Mouse (Mus musculus): Measurements from ENCODE around the gene Dclre1a. TPM values are rescaled to one million over a fixed set of nuclear protein-coding genes. Genes with fewer than 3 reads are reported as not detected.
A peak's percentile ranks its signal among the peaks of the same experiment; 100 is the strongest.

The Dclre1a gene
- polyA plus RNA-seq, 1 experiment from 2014 or later, result 12.5 TPM

DNA sequence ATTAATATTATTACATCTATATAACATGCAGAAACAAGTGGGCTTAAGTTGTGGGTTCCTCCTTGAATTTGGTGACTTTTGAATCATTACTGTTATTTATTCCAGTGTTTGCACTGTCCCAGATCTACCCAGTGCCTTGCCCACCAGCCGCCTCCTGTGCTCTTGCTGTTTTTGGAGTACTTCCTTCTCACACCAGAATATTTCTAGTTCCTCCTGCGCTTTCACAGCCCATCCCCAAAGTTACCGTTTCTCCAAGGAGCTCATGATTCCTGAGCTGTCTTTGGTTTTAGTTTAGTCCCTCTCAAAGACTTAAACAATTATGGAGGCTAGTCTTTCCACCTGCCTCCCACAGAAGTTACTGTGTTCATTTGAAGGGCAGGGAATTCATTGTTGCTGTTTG lies 15.4 kb upstream of the Dclre1a start:
- no peak for ATAC-seq (ENCODE audit: low FRiP score, low TSS enrichment)
- no peak overlapping the region for H3K27ac ChIP-seq (replicated peaks; ENCODE audit: low read depth, low read length)
- DNase-seq, result no peak
- no peak overlapping the region for H3K4me3 ChIP-seq (replicated peaks; ENCODE audit: low read depth, low read length)
- no peak overlapping the region for H3K9ac ChIP-seq (replicated peaks; ENCODE audit: low read length)
- no peaks in the 10 kb centered on the region for H3K9me3 ChIP-seq (ENCODE audit: control insufficient read depth, low read length)
- WGBS, result 92% methylated on average over 3 of the region's 3 CpGs
- H3K27me3 ChIP-seq (ENCODE audit: control insufficient read depth, insufficient read depth, low read length), result no peaks in the 10 kb centered on the region
- no peak overlapping the region for H3K4me2 ChIP-seq (ENCODE audit: low read length)
- H3K4me1 ChIP-seq (ENCODE audit: control insufficient read depth, insufficient read depth, low read length), result no peaks in the 10 kb centered on the region
- H3K36me3 ChIP-seq (ENCODE audit: control insufficient read depth, insufficient read depth, low read length), result peaks cover 7% of the 10 kb centered on the region; the same call in 1 of the 2 replicates

DNA sequence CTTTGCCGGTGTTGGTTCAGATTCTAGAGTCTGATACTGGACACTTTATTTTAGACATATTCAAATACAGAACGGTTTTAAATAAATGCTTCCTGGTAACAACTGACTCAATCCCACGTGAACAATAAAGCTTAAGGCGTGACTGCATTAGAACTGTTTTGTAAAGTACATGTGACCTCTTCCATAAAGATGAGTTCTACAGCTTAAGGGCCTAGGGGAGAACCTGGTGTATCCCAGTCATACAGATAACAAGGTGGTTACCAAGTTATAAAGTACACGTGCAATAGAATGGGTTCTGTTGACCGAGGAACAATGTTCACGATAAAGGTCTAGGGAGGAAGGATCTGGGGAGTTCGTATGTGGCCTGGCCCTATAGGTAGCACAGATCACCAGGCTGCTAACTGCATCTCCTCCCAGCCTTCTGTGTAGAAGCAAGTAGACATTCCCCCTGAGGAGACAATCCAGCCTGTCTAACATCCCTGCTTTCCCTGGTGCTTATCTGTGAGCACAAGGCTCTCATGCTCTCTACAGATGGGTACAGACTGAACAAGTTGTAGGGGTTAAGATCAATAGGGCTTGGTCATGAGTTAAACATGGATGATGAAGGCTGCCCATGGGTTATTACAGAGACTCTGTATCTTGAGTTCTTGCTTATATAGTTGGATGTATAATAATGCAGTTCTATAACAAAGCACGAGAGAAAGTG lies 14.6 kb upstream of the Dclre1a start:
- H3K4me3 ChIP-seq (replicated peaks; ENCODE audit: low read depth, low read length), result no peak overlapping the region
- ATAC-seq (ENCODE audit: low FRiP score, low TSS enrichment) (no peak), DNase-seq (no peak)
- H3K4me2 ChIP-seq (ENCODE audit: low read length), result no peak overlapping the region
- no peaks in the 10 kb centered on the region for H3K9me3 ChIP-seq (ENCODE audit: control insufficient read depth, low read length)
- no peak overlapping the region for H3K27ac ChIP-seq (replicated peaks; ENCODE audit: low read depth, low read length)
- H3K27me3 ChIP-seq (ENCODE audit: control insufficient read depth, insufficient read depth, low read length), result no peaks in the 10 kb centered on the region
- WGBS, result 91% methylated on average over 9 of the region's 9 CpGs
- H3K9ac ChIP-seq (replicated peaks; ENCODE audit: low read length), result no peak overlapping the region
- H3K4me1 ChIP-seq (ENCODE audit: control insufficient read depth, insufficient read depth, low read length), result no peaks in the 10 kb centered on the region
- peaks cover 10% of the 10 kb centered on the region; the same call in 1 of the 2 replicates for H3K36me3 ChIP-seq (ENCODE audit: control insufficient read depth, insufficient read depth, low read length)

DNA sequence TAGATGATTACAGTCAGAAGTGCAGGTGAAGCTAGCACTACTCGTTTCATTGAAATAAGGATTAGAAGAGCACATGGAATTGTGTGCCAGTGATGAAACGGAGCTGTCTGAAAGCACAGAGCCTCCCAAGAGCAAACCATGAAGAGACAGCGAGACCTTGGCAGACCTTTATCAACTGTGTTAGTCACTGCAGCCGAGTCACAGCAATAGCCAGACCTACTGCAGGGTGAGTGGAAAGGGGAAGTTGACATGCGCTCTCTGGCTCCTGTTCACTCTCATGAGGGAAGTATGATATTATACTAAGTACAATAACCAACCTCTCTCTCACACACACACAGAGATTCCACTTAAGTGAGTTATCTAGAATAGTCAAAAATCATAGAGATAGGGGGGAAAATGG lies 8.0 kb upstream of the Dclre1a start:
- Histone ChIP-seq H3K4me3 (replicated peaks; ENCODE audit: low read depth, low read length) (no peak overlapping the region), H3K27me3 (ENCODE audit: control insufficient read depth, insufficient read depth, low read length) (no peaks in the 10 kb centered on the region), H3K4me1 (ENCODE audit: control insufficient read depth, insufficient read depth, low read length) (no peaks in the 10 kb centered on the region), H3K4me2 (ENCODE audit: low read length) (no peak overlapping the region), H3K36me3 (ENCODE audit: control insufficient read depth, insufficient read depth, low read length) (peaks cover 47% of the 10 kb centered on the region), H3K9ac (replicated peaks; ENCODE audit: low read length) (no peak overlapping the region), H3K9me3 (ENCODE audit: control insufficient read depth, low read length) (no peaks in the 10 kb centered on the region), H3K27ac (replicated peaks; ENCODE audit: low read depth, low read length) (no peak overlapping the region)
- ATAC-seq (ENCODE audit: low FRiP score, low TSS enrichment) (no peak), DNase-seq (no peak)
- WGBS, result 90% methylated on average over 5 of the region's 5 CpGs

DNA sequence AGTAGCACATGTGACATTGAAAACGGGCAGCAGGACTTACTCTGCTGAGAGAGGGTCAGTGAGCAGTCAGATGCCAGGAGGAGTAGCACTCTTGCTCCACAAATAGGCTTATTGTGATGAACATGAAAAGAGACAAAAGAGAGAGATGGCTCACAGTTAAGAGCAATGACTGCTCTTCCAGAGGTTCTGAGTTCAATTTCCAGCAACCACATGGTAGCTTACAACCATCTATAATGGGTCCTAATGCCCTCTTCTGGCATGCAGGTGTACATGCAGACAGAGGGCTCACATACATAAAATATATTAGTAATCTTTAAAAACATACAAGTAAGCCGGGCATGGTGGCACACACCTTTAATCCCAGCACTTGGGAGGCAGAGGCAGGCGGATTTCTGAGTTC lies 5.2 kb upstream of the Dclre1a start:
- Histone ChIP-seq H3K9me3 (ENCODE audit: control insufficient read depth, low read length) (no peaks in the 10 kb centered on the region), H3K36me3 (ENCODE audit: control insufficient read depth, insufficient read depth, low read length) (peaks cover 37% of the 10 kb centered on the region), H3K9ac (replicated peaks; ENCODE audit: low read length) (no peak overlapping the region), H3K4me2 (ENCODE audit: low read length) (no peak overlapping the region), H3K27me3 (ENCODE audit: control insufficient read depth, insufficient read depth, low read length) (no peaks in the 10 kb centered on the region), H3K4me1 (ENCODE audit: control insufficient read depth, insufficient read depth, low read length) (peaks cover 11% of the 10 kb centered on the region), H3K27ac (replicated peaks; ENCODE audit: low read depth, low read length) (no peak overlapping the region), H3K4me3 (replicated peaks; ENCODE audit: low read depth, low read length) (no peak overlapping the region)
- WGBS, result 96% methylated on average over 3 of the region's 3 CpGs
- DNase-seq, result no peak
- ATAC-seq (ENCODE audit: low FRiP score, low TSS enrichment), result no peak

DNA sequence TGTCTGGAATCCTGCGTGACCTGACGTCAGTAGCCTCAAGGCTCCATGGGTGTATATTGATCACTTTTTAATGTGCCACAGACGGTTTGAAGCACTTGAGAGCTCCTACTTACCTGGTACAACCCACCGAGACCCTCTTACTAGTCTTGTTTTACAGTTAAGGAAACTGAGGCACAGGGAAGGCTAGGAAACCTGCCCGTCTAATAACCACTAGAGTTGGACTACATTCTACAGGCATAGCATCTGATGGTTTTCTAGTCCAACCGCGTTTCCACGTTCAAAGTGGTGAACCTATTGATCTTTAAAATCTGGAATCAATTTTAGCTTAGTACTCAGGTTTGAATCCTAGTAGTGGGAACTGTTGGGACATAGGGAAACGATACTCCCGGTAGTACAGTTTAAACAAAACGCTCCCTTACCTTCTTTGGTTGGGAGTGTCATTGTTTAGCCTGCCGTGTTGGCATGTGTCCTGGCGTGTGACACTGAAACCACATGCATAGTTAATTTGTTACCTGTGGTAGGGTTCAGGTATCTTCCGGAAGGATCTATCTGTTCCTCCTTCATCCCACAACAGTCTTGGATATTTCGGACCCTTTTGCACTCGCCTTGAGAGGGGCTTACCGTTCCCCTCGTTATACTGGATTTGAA lies 1.1 kb upstream of the Dclre1a start:
- no peaks in the 10 kb centered on the region for H3K9me3 ChIP-seq (ENCODE audit: control insufficient read depth, low read length)
- 25% methylated on average over 18 of the region's 18 CpGs for WGBS
- peak overlapping the region; percentile 86 for H3K9ac ChIP-seq (replicated peaks; ENCODE audit: low read length)
- H3K36me3 ChIP-seq (ENCODE audit: control insufficient read depth, insufficient read depth, low read length), result peaks cover 24% of the 10 kb centered on the region
- H3K27me3 ChIP-seq (ENCODE audit: control insufficient read depth, insufficient read depth, low read length), result no peaks in the 10 kb centered on the region
- DNase-seq, result no peak
- ATAC-seq (ENCODE audit: low FRiP score, low TSS enrichment), result 0 out of 2 replicates have a peak, but pooled peaks have one; percentile 3
- H3K4me3 ChIP-seq (replicated peaks; ENCODE audit: low read depth, low read length), result peak overlapping the region; percentile 85
- H3K27ac ChIP-seq (replicated peaks; ENCODE audit: low read depth, low read length), result peak overlapping the region; percentile 94
- peak overlapping the region; percentile 78 for H3K4me2 ChIP-seq (ENCODE audit: low read length)
- peaks cover 19% of the 10 kb centered on the region for H3K4me1 ChIP-seq (ENCODE audit: control insufficient read depth, insufficient read depth, low read length)

DNA sequence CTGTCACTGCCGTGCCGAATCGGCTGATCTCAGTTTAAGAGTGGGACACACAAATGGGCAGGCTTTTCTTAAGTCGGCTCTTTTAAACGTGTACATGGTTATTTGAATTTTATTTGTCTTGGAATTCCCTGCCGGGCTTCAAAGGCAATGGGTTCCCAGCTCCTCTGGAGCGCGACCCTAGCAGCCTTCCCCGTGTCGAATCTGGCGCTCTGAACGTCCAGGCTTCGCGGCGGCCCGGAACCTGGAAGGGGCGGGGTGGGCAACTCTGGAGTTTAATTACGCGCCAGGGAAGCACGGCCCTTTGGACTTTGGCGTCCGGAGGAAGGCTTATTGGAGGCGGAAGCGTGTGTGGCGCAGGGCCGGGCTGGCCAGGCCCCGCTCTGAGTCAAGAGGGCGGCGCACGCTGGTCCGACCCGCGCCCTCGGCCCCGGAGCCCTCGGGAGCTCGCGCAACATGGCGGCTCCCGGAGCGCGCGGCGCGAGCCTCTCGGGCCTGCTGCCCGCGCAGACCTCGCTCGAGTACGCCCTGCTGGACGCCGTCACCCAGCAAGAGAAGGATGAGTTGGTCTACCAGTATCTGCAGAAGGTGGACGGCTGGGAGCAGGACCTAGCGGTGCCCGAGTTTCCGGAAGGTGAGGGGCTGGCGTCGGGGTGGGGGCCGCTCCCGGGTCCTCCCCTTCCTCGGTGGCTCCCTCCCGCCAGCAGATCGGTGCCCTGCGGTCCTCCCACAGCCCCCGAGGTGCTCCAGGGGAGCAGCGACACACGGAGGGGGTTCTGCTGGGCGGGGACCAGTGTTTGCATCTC lies 409 bp upstream of the Dclre1a start, which contains the start of gene Nhlrc2:
TSS of gene Nhlrc2 (plus strand) at position 32 of the 803 bp plus-strand sequence.
- Histone ChIP-seq H3K4me2 (ENCODE audit: low read length) (peak within 1 kb of the TSS; percentile 78), H3K4me1 (ENCODE audit: control insufficient read depth, insufficient read depth, low read length) (peaks cover 19% of the 10 kb centered on the region), H3K4me3 (replicated peaks; ENCODE audit: low read depth, low read length) (peak within 1 kb of the TSS; percentile 85), H3K9ac (replicated peaks; ENCODE audit: low read length) (peak within 1 kb of the TSS; percentile 86), H3K27me3 (ENCODE audit: control insufficient read depth, insufficient read depth, low read length) (no peaks in the 10 kb centered on the region), H3K27ac (replicated peaks; ENCODE audit: low read depth, low read length) (peak within 1 kb of the TSS; percentile 94), H3K9me3 (ENCODE audit: control insufficient read depth, low read length) (no peaks in the 10 kb centered on the region), H3K36me3 (ENCODE audit: control insufficient read depth, insufficient read depth, low read length) (peaks cover 25% of the 10 kb centered on the region)
- ATAC-seq (ENCODE audit: low FRiP score, low TSS enrichment) (peak; percentile 88), DNase-seq (peak; percentile 90)
- under 1% methylated on average over 69 of the region's 69 CpGs for WGBS

DNA sequence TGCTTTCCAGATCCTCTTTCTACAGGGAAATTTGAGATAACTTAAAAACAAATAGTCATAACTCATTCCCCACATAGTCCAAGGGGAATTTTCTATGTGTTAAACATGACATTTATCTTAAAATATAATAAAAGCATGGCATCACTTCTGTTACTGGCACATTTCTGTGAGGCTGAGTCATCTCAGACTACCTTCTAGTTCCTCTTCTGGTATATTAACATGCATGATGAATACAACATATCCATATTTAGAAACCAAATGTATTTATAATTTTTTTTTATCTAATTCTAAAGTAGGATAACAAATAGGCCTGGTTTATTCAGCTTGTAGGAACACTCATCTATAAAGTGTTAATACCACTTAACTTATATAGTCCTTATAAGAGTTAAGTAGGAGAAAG lies 2.0 kb downstream of the Dclre1a start:
- DNase-seq (no peak), ATAC-seq (ENCODE audit: low FRiP score, low TSS enrichment) (no peak)
- H3K27me3 ChIP-seq (ENCODE audit: control insufficient read depth, insufficient read depth, low read length), result no peaks in the 10 kb centered on the region
- peaks cover 18% of the 10 kb centered on the region for H3K36me3 ChIP-seq (ENCODE audit: control insufficient read depth, insufficient read depth, low read length)
- H3K4me2 ChIP-seq (ENCODE audit: low read length), result no peak overlapping the region
- H3K27ac ChIP-seq (replicated peaks; ENCODE audit: low read depth, low read length), result no peak overlapping the region
- no peak overlapping the region for H3K9ac ChIP-seq (replicated peaks; ENCODE audit: low read length)
- H3K4me1 ChIP-seq (ENCODE audit: control insufficient read depth, insufficient read depth, low read length), result peaks cover 19% of the 10 kb centered on the region
- no peak overlapping the region for H3K4me3 ChIP-seq (replicated peaks; ENCODE audit: low read depth, low read length)
- H3K9me3 ChIP-seq (ENCODE audit: control insufficient read depth, low read length), result no peaks in the 10 kb centered on the region

DNA sequence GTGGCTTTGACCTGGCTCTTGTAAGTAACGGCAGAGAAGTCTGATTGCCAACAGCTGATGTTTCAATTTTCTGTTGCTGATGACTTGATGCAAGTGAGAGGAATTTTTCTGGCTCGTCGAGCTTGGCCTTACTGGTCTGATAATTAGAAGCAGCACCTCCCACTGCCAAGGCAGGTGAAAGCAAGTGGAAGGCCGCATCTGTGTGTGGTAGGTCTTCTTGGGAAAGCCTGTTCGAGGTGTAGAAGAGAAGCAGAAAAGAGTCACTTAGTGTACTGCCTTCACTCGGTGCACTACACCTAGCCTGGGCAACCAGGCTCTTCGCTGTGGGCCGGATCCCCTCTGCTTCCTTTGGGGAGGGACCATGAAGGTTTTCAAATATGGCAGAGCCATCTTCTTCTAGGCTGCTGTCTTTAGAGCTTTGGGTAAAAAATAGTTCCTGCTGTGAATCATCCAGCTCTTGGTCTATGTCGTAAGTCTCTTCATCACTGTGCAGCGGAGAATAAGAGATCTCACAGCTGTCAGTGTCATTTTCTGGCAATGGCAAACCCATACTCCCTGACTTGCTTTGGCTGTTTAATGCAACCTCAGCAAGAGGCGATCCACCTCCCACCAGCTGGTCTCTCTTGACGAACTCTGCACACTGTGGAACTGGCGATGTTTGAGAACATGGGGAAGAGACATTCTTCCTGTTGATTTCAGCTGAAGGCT lies 3.2 kb downstream of the Dclre1a start:
- no peaks in the 10 kb centered on the region for H3K9me3 ChIP-seq (ENCODE audit: control insufficient read depth, low read length)
- no peak for DNase-seq
- no peak overlapping the region for H3K27ac ChIP-seq (replicated peaks; ENCODE audit: low read depth, low read length)
- H3K4me1 ChIP-seq (ENCODE audit: control insufficient read depth, insufficient read depth, low read length), result peaks cover 16% of the 10 kb centered on the region
- no peak overlapping the region for H3K4me3 ChIP-seq (replicated peaks; ENCODE audit: low read depth, low read length)
- 90% methylated on average over 13 of the region's 13 CpGs for WGBS
- no peak overlapping the region for H3K9ac ChIP-seq (replicated peaks; ENCODE audit: low read length)
- H3K4me2 ChIP-seq (ENCODE audit: low read length), result no peak overlapping the region
- H3K27me3 ChIP-seq (ENCODE audit: control insufficient read depth, insufficient read depth, low read length), result no peaks in the 10 kb centered on the region
- H3K36me3 ChIP-seq (ENCODE audit: control insufficient read depth, insufficient read depth, low read length), result peaks cover 20% of the 10 kb centered on the region
- ATAC-seq (ENCODE audit: low FRiP score, low TSS enrichment), result no peak

Data from midbrain, embryonic 14.5 days (tissue).